Mouse (Mus musculus) mouse trophoblast stem cell (cell line): Measurements from ENCODE around the gene Rhbdd1.

ENCODE experiments used
- in situ Hi-C, 2 experiments: fragments of 300-500 bp; cut with MseI, MboI; formaldehyde crosslinking; loops; 2 replicates in 1 of 2; 3 replicates in 1 of 2; pipeline ENCODE4 v1.15.1; 2025

Rhbdd1 gene

GRCm38 (mm10) chr1:82427729-82428128 lies 111.5 kb downstream of the Rhbdd1 start:
- in situ Hi-C loops, result loop anchor here in 1 of 2 experiments (25.0 kb wide), 1 partner anchor 1115 kb away; no protein-coding TSS in a partner anchor

DNA sequence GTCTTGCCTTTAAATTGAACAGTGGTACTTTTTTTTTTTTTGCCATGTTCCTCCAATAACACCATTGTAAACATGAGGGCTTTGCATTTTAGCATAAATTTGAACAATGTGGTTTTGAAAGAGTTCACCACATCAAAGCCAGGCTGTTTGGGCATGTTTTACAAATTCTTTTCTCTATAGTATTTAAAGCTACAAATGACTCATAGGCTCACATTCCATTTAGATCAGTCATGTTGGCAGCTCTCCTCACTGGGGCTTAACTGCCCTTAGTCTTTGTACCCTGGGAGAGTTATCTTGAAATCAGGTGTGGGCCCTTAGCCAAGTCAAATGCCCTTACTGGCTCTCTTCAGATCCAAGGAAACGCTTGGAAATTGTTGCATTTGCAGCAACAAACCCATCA lies 112.8 kb downstream of the Rhbdd1 start:
- in situ Hi-C loops, result loop anchor here in 1 of 2 experiments (25.0 kb wide), 1 partner anchor 1117 kb away; no protein-coding TSS in a partner anchor

DNA sequence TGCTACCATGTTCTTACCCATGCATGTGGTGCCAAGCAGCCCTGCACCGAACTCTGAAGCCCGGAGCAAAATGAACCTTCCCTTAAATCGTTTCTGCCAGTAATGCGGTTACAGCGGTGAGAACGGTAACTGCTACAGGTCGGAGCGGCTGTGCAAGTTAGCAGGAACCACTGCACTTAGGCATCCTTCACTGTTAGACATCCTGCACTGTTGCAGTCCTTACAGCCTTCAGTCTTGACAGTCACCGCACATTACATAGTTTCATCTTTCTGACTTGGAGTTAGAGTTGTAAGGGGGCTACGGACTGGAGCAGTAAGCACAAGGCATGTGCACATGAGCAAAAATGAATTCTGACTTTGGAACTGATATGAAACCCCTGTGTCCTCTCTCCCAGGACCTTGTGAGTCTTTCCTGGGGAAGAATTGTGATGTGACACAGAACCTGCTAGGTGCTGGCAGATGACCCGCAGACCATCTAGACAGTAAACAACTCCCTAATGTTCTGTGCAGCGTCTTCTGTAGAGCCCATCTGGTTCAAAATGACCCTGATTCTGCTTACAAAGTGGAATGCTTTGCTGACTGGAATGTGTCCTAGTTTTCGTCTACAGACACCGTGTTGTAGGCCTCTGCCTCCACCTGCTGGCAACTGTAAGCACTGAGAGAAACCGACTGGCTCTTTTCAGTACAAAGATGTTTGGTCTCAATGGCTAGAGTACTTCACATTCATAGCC lies 116.8 kb downstream of the Rhbdd1 start:
- in situ Hi-C loops, result loop anchor here (10.0 to 25.0 kb wide), 2 partner anchors 138 to 1121 kb away; partner anchors contain the start of gene Irs1 (in 1 of the 2)

GRCm38 (mm10) chr1:82433649-82434005 lies 117.4 kb downstream of the Rhbdd1 start:
- in situ Hi-C loops, result loop anchor here (10.0 to 25.0 kb wide), 2 partner anchors 139 to 1121 kb away; partner anchors contain the start of gene Irs1 (in 1 of the 2)

GRCm38 (mm10) chr1:82437273-82437672 lies 121.0 kb downstream of the Rhbdd1 start:
- in situ Hi-C loops, result loop anchor here (10.0 to 25.0 kb wide), 2 partner anchors 142 to 1125 kb away; partner anchors contain the start of gene Irs1 (in 1 of the 2)

DNA sequence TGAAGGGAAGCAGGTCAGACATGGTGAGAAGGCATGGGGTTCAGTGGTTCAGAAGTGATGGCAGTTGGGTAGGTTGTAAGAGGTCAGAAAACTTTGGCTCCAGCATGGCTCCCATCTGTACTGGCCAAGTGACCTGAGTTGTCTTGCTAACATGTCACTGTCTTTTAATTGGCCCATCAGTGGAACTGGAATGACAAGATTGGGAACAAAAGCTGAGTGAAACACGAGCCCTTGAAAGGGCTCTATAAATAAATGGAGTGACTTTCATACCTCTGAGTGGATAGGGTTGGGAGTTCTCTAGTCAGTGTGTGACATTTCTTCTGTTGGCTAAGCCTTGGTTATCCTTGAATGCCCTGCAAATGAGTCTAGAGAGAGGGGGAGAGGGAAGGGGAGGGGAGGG lies 123.9 kb downstream of the Rhbdd1 start:
- in situ Hi-C loops, result loop anchor here in 1 of 2 experiments (25.0 kb wide), 1 partner anchor 1128 kb away; no protein-coding TSS in a partner anchor

- in situ Hi-C loops, result loop anchor here in 1 of 2 experiments (25.0 kb wide), 1 partner anchor 1131 kb away; no protein-coding TSS in a partner anchor
These were observed 127.3 kb downstream of the Rhbdd1 start for GRCm38 (mm10) chr1:82443517-82443916.

DNA sequence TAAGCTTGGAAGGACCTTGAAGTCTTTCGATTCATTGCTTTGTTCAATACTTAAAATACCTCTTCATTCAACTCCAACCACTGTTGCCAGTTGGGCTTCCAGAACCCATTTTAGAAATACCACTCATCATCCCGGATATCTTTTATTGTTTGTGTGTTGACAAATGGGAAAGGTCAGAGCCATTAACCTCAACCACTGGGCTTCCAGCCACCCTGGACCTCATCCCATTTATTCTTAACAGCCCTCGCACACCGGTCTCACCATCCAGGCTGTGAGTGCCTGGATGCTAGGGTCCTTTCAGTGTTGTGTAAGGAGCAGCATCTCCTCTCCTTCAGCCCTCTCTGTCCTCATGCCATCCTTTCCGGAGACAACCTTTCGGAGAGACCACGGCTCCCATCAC lies 129.8 kb downstream of the Rhbdd1 start:
- in situ Hi-C loops, result loop anchor here in 1 of 2 experiments (25.0 kb wide), 1 partner anchor 1134 kb away; no protein-coding TSS in a partner anchor

GRCm38 (mm10) chr1:82449851-82450250 lies 133.6 kb downstream of the Rhbdd1 start:
- in situ Hi-C loops, result loop anchor here (25.0 kb wide), 1 partner anchor 1138 kb away; no protein-coding TSS in a partner anchor

GRCm38 (mm10) chr1:82451927-82452651 lies 135.8 kb downstream of the Rhbdd1 start:
- in situ Hi-C loops, result loop anchor here in 1 of 2 experiments (25.0 kb wide), 1 partner anchor 1140 kb away; no protein-coding TSS in a partner anchor

DNA sequence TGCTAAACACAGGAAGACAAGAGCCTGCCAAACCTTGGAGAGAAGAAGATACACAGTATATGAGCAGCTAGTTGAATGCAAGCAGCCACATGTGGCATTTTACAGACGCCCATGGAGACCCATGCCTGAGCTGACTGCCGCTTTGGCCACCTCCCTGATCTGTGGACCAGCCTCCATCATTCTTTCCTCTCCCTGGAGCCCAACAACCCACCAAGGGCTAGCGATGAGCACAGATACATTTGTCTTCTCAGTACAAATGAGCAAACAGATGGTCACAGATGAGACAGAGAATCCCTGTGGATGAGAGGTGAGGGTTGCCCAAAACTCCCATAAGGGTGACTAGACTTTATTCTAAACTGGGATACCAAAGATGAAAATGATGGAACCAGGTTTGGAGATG lies 137.8 kb downstream of the Rhbdd1 start:
- in situ Hi-C loops, result loop anchor here in 1 of 2 experiments (25.0 kb wide), 1 partner anchor 1142 kb away; no protein-coding TSS in a partner anchor

DNA sequence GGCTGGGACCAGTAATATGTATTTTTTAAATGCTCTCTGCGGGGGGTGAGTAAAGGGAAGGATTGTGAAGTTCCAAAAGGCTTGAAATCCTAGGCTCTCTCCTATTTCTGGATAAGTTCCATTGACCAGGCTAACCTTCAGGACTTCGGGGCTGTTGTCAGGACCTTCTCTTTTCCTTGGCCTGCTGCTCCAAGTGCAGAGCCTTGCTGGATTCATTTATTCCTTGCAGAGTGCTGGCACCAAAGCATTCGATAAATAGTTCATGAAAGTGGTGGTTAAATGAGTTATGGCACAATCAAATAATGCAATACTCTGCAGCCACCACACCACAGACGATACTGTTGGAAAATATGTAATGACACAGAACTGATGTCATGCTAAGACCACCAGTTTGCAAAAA lies 143.1 kb downstream of the Rhbdd1 start:
- in situ Hi-C loops, result loop anchor here in 1 of 2 experiments (25.0 kb wide), 1 partner anchor 1147 kb away; no protein-coding TSS in a partner anchor

GRCm38 (mm10) chr1:82459926-82460325 lies 143.7 kb downstream of the Rhbdd1 start:
- in situ Hi-C loops, result loop anchor here in 1 of 2 experiments (25.0 kb wide), 1 partner anchor 1148 kb away; no protein-coding TSS in a partner anchor

GRCm38 (mm10) chr1:82461041-82461440 lies 144.8 kb downstream of the Rhbdd1 start:
- in situ Hi-C loops, result loop anchor here in 1 of 2 experiments (25.0 kb wide), 1 partner anchor 1149 kb away; no protein-coding TSS in a partner anchor

DNA sequence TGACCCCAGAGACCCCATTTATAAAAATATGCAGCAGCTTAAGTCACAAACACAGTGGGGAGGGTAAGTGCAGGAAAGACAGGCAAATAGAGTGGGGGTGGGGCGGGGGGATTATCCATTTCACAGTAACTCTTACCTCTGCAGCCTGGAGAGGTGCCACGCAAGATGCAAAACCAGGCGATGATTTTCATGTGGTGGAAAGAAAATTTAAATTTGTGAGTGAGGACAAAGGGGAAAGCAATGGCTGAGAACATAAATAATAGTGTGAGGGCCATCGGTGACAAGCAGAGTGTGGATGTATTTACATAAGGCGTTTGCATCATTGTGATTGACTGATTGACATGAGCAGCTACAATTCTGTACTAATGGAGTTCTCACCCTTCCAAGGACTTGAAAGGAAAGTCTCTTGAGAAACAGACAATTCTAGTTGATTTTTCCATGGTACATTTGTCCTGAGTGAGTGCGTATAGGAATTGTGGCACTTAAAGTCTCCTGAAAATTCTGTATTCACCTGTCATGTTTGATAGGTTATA lies 149.1 kb downstream of the Rhbdd1 start:
- in situ Hi-C loops, result loop anchor here in 1 of 2 experiments (25.0 kb wide), 1 partner anchor 1153 kb away; no protein-coding TSS in a partner anchor

DNA sequence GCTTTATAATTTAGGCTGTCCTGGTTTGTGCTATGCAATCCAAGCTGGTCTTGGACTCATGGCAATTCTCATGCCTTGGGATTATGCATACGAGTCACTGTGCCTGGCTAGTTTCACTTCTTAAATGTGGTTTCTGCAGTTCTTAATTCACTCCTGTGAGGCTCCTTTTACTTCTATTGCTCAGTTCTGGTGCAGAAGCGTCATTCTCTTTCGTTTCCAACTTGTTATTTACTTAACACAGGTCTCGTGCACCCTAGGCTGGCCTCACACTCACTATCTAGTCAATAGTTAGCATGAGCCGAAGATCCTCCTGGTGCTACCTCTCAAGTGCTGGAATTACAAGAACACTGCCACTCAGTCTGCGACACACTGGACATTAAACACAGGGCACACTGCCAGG lies 152.6 kb downstream of the Rhbdd1 start:
- in situ Hi-C loops, result loop anchor here in 1 of 2 experiments (25.0 kb wide), 1 partner anchor 1157 kb away; no protein-coding TSS in a partner anchor

DNA sequence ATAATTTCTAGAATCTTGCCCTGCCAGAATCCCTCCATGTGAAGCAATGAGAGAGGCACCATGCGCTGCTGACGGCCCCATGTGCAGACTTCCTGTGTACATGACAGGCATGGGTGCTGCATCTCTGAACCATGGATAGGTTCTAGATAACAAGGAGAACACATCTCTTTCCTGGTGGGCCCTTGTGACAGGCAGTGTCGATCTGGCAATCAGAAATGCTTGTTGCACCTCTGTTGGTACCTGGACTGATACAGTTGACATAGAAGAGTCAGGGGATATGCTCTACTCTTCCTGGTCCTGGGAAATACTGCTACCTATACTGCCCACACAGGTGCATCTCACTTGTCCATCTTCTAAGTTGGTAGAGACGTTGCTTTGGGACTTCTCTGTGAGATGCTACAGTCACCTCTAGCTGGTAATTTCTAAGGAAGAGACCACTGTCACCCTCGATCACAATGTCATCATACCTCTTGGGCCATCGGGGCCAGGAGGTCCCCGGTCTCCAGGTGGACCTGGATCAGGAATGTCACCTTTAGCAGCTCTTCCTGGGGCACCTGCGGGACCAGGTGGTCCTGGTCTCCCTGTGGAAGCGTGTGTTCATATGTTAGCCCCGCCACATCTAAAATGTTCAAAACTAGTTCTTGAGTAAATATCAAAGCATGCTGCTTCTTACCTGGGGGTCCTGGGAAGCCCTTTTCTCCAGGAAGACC lies 154.4 kb downstream of the Rhbdd1 start:
- in situ Hi-C loops, result loop anchor here in 1 of 2 experiments (25.0 kb wide), 1 partner anchor 1158 kb away; no protein-coding TSS in a partner anchor

- in situ Hi-C loops, result loop anchor here in 1 of 2 experiments (25.0 kb wide), 1 partner anchor 1161 kb away; no protein-coding TSS in a partner anchor
These were observed 157.2 kb downstream of the Rhbdd1 start for GRCm38 (mm10) chr1:82473467-82473866.

DNA sequence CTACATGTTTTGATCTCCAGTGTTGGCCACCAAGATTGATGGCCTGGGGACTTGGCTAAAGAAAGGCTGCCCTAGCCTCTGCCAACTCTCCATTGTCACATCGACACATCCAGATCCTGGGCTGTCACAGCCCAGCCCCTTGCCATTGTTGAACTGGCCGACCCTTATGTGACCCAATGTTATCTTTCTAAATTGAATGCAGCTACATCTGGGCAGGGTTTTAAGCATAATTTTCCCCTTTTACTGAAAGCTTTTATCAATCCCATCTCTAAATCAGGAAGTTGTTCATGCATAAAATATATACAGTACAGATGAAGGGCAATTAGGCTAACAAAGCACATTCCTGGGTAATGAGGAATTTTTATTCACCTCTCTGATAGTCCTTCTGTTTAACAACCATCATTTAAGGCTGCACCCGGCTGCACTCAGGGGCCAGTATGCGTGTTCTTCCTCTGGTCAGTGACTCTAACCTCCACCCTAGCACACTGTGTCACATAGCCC lies 158.3 kb downstream of the Rhbdd1 start:
- in situ Hi-C loops, result loop anchor here in 1 of 2 experiments (25.0 kb wide), 1 partner anchor 1162 kb away; no protein-coding TSS in a partner anchor

- in situ Hi-C loops, result no loop called here
These were observed 159.0 kb downstream of the Rhbdd1 start for GRCm38 (mm10) chr1:82475254-82475653.
